Mouse (Mus musculus) left cerebral cortex, adult 8-10 months (tissue): ENCODE data around the gene Abr. TPM values are rescaled to one million over a fixed set of nuclear protein-coding genes. Genes with fewer than 3 reads are reported as not detected.

Source experiments
- DNase-seq, 2 experiments: peaks; one replicate each; pipeline ENCODE4 v3.0.0; 2022; ENCODE audit warnings: low spot score in 2 of 2
- total RNA-seq, 4 experiments: library from RNA; stranded (reverse); gene quantifications; 2 replicates each; pipeline ENCODE4 v1.2.4; 2022

Gene Abr
- total RNA-seq, 4 experiments from 2014 or later = 382 to 408 (median 393) TPM

GRCm38 (mm10) chr11:76467073-76467472 lies 155.0 kb downstream of the Abr start:
- DNase-seq = no peak

GRCm38 (mm10) chr11:76465879-76466278 lies 156.2 kb downstream of the Abr start:
- DNase-seq = no peak

- DNase-seq = no peak
Observed at GRCm38 (mm10) chr11:76461696-76462095, 160.4 kb downstream of the Abr start.

- DNase-seq = no peak
Observed at GRCm38 (mm10) chr11:76461201-76461600, 160.9 kb downstream of the Abr start.

GRCm38 (mm10) chr11:76459489-76459888 lies 162.6 kb downstream of the Abr start:
- DNase-seq = no peak

GRCm38 (mm10) chr11:76458730-76459129 lies 163.4 kb downstream of the Abr start:
- no peak for DNase-seq

GRCm38 (mm10) chr11:76456897-76457296 lies 165.2 kb downstream of the Abr start:
- DNase-seq = no peak

- peak; percentile 65 to 91 for DNase-seq
Observed at GRCm38 (mm10) chr11:76456233-76456632, 165.9 kb downstream of the Abr start.

GRCm38 (mm10) chr11:76454492-76454891 lies 167.6 kb downstream of the Abr start:
- no peak for DNase-seq

GRCm38 (mm10) chr11:76450202-76450561 lies 171.9 kb downstream of the Abr start:
- no peak for DNase-seq

- DNase-seq = peak; percentile 58 to 84
Observed at GRCm38 (mm10) chr11:76449520-76450201, 172.5 kb downstream of the Abr start.

GRCm38 (mm10) chr11:76446251-76446650 lies 175.9 kb downstream of the Abr start:
- DNase-seq = no peak

GRCm38 (mm10) chr11:76445459-76445858 lies 176.7 kb downstream of the Abr start:
- no peak for DNase-seq

GRCm38 (mm10) chr11:76439666-76440065 lies 182.4 kb downstream of the Abr start:
- peak in 1 of 2 experiments; percentile 65 for DNase-seq

GRCm38 (mm10) chr11:76436864-76437437 lies 185.2 kb downstream of the Abr start:
- no peak for DNase-seq

GRCm38 (mm10) chr11:76436009-76436408 lies 186.1 kb downstream of the Abr start:
- no peak for DNase-seq

GRCm38 (mm10) chr11:76429966-76430631 lies 192.0 kb downstream of the Abr start:
- DNase-seq = no peak

GRCm38 (mm10) chr11:76429556-76429955 lies 192.6 kb downstream of the Abr start:
- no peak for DNase-seq

GRCm38 (mm10) chr11:76429046-76429445 lies 193.1 kb downstream of the Abr start:
- no peak for DNase-seq

- DNase-seq = no peak
Observed at GRCm38 (mm10) chr11:76427781-76428180, 194.3 kb downstream of the Abr start.

GRCm38 (mm10) chr11:76425749-76426148 lies 196.4 kb downstream of the Abr start:
- DNase-seq = no peak

- no peak for DNase-seq
Observed at GRCm38 (mm10) chr11:76420896-76421295, 201.2 kb downstream of the Abr start.

- no peak for DNase-seq
Observed at GRCm38 (mm10) chr11:76419179-76419578, 202.9 kb downstream of the Abr start.
